Mouse (Mus musculus) E14TG2a.4 (cell line): ENCODE measurements around the gene Galnt16.

ENCODE experiments used
- CTCF ChIP-seq: conservative IDR thresholded peaks from 2 replicates; pipeline ENCODE4 v1.5.1; 2014; ENCODE audit warnings: low read length
- NANOG ChIP-seq: IDR thresholded peaks from 2 replicates; pipeline ENCODE4 v1.6.1; 2014; ENCODE audit warnings: borderline replicate concordance, low read length, mixed read lengths

GRCm38 (mm10) chr12:80517977-80518376 lies at the start of gene Galnt16:
- TF ChIP-seq CTCF (no peak), NANOG (no peak)
